Mouse (Mus musculus): ENCODE results near the gene Adap2. TPM values are rescaled to one million over a fixed set of nuclear protein-coding genes. Genes with fewer than 3 reads are reported as not detected.
"Not testable (repeated sequence)": the region's sequence is repeated elsewhere in the genome, so short reads cannot be mapped to it uniquely, and the experiment has no call there.

Gene Adap2
- total RNA-seq, 2 experiments from 2014 or later: 8.8 to 18.4 TPM

- intact Hi-C loops (cut with DNase I): no loop called here
- no peak for DNase-seq
These were observed 2.9 kb downstream of the Adap2 start for GRCm38 (mm10) chr11:80156841-80157240.

DNA sequence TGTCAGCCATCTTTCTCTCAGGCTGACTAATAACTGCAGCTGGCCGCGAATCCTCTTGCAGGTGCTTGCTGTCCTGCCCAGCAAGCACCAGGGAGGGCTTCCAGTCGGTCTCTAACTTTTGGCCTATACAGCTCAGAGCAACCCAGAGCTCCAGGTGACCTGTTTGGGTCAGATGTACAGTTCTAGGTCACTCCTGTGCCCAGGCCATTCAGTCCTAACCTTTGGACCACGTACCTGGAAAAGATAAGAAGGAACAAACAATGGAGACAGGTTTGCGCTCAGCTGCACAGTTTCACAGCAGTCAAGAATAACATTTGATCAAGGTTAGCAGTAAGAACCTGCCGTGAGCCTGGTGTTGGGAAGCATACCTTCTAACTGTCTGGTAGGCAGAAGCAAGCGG, 5.1 kb downstream of the Adap2 start:
- DNase-seq: no peak
- intact Hi-C loops (cut with DNase I): no loop called here

GRCm38 (mm10) chr11:80161041-80161440, 7.1 kb downstream of the Adap2 start:
- intact Hi-C loops (cut with DNase I): no loop called here
- DNase-seq: no peak

DNA sequence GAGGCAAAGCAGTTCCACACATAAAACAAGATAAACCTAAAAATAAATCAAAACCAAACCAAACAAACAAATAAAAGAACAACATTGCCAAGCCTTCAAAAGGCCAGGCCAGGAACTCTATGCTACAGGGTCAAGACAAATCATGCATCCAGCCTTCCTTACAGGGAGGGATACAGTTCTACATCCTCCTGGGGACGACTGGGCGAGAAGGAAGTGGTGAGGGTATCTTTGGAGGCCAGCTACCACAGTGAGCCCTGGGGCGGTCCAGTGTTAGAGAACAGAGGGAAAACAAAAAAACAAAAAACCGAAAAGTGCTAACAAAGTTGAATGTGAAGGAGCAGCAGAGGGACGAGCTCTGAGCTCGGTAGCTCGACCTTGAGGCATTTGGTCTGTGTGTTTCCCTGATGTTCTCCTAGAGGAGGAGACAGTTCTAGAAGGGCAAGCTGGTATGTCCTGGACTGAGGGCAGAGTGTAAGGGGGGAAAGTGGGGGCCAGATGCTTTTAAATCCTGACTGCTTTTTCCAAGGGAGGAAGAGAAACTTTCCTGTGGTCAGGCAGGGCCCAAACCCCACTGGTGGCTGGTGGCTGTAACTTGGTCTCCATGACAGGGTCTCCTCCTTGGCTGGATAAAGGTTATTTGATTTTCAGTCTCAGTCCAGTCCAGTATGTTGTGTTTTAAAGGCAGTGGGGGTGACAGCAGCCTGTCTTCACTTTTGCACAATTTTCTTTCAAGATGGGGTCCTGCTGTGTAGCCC, 9.6 kb downstream of the Adap2 start:
- DNase-seq: no peak
- intact Hi-C loops (cut with DNase I): no loop called here

DNA sequence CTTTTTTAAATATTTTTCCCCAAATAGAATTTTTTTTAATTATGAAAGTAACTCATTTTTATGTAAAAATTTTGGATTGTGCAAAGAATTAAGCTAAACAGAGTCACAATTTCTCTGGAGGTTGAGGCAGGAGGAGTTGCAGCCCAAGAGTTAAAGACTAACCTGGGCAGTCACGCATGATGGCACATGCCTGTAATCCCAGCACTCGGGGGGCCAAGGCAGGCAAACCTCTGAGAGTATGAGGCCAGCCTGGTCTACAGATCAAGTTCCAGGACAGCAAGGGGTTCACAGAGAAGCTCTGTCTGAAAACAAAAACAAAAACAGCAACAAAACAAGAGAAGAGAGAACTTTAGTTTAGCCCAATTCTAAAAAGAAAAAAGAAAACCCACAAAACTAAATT, 10.3 kb downstream of the Adap2 start:
- intact Hi-C loops (cut with DNase I): no loop called here
- no peak for DNase-seq

- intact Hi-C loops (cut with DNase I): no loop called here
- no peak for DNase-seq
These were observed 14.2 kb downstream of the Adap2 start for GRCm38 (mm10) chr11:80168121-80168520.

DNA sequence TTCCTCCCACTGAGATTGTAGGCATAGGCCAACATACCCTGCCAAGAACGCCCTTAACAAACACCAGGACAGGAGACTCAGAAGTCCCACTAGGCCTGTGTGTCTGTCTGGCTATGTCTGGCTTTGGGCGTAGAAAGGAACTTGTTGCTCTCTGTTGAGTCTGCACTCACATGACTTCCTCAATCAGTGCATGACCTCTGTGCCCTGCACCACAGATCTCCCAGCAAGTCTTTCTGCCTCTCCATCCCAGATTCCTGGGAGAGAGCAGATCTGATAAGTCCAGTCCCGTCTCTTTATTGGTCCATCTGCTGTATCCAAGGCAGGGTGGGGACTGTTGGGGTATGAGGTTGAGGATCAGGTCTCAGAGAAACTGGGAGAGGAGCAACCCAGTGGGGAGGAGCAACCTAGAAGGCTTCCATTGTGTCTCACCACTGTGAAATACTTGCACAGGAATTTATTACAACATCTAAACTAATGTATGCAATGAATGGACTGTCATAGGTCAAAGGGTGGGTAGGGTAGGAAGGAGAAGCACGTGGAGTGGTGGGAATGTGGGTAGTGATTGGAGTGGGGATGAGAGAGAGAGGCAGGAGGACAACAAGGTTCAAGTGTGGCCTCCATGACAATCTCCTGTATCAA, 14.8 kb downstream of the Adap2 start:
- intact Hi-C loops (cut with DNase I): no loop called here
- DNase-seq: no peak

- no peak for DNase-seq
- intact Hi-C loops (cut with DNase I): no loop called here
These were observed 15.7 kb downstream of the Adap2 start for GRCm38 (mm10) chr11:80169629-80170028.

- intact Hi-C loops (cut with DNase I): no loop called here
- DNase-seq: no peak
These were observed 16.4 kb downstream of the Adap2 start for GRCm38 (mm10) chr11:80170351-80170750.

DNA sequence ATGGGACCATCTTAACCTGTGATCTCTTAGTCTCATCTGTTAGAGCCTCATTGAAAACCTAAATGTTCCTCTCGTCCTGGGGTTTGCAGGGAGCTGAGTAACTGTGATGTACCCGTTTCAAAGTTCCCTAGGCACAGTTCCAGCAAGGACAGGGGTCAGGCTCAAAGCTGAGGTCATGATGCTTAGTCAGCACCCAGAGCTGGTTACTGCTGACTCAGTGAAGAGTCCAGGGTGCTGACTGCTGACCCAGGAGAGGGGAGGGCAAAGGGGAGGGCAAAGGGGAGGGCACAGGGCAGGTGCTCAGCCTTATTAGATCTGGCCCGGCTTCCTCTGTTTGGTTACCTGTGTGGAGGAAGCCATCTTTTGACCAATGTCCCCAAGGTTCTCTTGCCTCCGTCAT, 18.0 kb downstream of the Adap2 start:
- DNase-seq: no peak
- intact Hi-C loops (cut with DNase I): no loop called here

DNA sequence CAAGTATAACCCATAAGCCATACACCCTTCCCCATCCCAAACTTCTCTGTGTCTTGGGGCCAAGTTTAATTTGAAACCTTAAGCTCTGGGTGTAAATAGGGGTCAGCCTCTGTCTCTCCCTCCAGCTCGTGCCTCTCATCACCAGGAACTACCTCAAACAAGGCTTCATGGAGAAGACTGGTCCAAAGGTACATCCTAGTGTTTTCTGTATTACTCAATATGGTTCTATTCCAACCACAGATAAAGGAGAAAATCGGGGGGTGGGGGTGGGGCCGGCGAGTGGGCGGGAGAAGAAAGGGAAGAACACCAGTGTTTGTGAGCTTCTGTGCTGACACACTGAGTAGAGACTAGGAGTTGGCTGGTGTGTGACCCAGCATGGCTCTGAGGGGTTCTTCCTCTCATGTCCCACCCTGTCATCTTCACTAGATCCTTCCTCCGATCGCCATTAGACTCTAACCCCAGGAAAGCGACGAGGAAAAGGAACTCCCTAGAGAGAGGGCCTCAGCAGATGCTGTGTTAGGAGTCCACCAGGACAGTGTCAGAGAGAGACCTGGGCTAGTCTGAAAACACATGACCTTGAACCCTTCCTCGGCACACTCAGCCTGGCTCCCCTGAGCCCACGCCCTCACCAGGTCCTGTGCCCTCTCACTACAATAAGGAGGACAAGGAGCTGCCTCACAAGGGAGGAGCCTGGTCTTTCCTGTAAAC, 20.2 kb downstream of the Adap2 start:
- intact Hi-C loops (cut with DNase I): no loop called here
- DNase-seq: no peak

DNA sequence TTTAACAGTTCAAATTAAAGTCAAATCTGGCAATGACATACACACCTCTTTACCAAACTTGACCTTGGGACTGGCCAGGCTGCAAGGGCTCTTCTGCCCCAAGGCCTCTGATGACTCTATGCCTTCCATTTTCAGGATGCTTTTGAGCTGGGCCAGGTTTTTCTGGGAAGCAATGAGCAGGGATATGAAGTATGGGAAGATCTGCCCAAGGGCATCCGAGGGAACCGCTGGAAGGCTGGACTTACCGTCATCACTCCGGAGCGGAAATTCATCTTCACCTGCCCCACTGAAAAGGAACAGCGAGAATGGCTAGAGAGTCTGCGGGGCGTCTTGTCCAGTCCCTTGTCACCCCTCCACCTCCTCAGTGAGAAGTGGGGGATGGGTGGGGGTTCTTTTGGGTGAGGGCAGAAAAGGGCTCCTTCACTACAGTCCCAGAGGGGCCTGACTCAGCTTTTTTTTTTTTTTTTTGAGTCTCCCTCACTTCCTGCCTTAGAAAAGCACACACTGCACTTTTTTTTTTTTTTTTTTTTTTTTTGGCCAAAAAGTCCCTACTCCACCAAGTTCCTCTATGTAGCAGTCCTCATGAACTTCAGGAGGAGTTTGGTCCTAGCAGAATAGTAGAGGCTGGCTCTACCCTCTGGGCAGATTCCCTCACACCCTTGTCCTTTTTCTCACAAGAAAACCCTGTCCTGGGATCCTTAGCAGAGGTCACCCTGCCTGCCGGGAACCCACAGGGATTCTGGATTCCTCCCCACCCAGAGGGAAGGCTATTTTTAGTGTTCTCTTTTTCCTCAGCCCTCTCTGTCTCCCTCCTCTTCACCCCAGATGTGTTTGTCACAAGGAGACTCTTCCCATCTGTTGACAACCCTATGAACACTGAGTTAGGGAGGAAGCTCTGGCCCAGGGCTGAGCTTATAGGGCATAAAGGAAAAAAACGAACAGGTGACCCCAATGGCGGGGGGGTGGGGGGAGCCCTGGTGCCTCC, 23.3 kb downstream of the Adap2 start:
- intact Hi-C loops (cut with DNase I): no loop called here
- peak; percentile 46 to 48 for DNase-seq

- DNase-seq: no peak
- intact Hi-C loops (cut with DNase I): no loop called here
These were observed 24.4 kb downstream of the Adap2 start for GRCm38 (mm10) chr11:80178316-80178715.

DNA sequence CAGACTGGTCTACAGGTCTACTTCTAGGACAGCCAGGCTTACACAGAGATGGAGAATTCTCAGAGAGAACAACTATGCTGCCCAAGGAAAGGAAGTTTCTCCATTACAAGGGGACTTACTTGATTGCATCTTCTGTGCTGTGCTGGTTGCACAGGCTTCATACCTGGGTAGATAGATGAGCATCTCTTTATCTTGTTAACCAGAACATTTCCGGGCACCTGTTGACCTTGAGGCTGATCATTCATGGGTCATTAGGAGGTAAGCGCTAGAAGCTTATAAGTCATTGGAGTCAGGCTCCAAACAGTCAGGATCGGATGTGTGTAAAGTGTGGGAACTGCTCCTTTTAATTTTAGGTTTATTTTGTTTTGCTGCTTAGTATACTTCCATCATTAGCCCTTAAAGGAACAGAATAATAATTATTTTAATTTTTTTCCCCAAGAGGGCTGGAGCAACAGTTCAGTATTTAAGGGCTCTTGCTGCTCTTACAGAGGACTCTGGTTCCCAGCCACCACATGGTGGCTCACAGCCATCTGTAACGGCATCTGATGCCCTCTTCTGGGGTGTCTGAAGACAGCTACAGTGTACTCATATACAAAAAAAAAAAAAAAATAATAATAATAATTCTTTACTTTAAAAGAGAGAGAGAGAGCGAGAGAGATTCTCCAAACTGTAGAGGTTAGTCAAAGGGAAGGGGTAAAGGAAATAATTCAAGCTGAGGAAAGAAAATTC, 27.3 kb downstream of the Adap2 start:
- intact Hi-C loops (cut with DNase I): loop anchor here (5.0 kb wide), 1 partner anchor 99 kb away; the partner anchor contains the start of gene Crlf3

DNA sequence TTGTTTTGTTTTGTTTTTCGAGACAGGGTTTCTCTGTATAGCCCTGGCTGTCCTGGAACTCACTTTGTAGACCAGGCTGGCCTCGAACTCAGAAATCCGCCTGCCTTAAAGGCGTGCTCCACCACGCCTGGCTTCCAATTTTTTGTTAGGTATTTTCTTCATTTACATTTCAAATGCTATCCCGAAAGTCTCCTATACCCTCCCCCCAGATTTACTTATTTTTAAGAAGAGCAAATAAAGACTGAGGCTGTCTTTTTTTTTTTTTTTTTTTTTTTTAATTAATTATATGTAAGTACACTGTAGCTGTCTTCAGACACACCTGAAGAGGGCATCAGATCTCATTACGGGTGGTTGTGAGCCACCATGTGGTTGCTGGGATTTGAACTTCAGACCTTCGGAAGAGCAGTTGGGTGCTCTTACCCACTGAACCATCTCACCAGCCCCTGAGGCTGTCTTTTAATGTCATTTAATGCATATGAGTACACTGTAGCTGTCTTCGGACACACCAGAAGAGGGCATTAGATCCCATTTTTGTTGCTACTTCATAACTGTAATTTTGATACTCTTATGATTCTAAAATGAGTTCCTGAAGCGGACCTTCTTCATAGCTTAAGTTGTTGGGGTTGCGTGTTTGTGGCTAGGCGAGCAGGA, 29.3 kb downstream of the Adap2 start:
- intact Hi-C loops (cut with DNase I): loop anchor here (2.0 to 5.0 kb wide), 2 partner anchors 40 to 101 kb away; partner anchors contain the start of genes Crlf3 and Tefm
- DNase-seq: not testable (repeated sequence)

More for the DNA sequence above, 27.3 kb downstream of the Adap2 start:
- DNase-seq: no peak

GRCm38 (mm10) chr11:80183705-80184255, 29.9 kb downstream of the Adap2 start, which contains the start of gene Rnf135:
Gene Rnf135, plus strand, starts transcription at chr11:80183851.
- intact Hi-C loops (cut with DNase I): loop anchor here (2.0 to 5.0 kb wide), 2 partner anchors 41 to 101 kb away; partner anchors contain the start of genes Crlf3 and Tefm
- DNase-seq: peak; percentile 96 to 98

GRCm38 (mm10) chr11:80184531-80185071, 30.7 kb downstream of the Adap2 start:
- DNase-seq: no peak
- intact Hi-C loops (cut with DNase I): loop anchor here (5.0 kb wide), 1 partner anchor 102 kb away; the partner anchor contains the start of gene Crlf3

DNA sequence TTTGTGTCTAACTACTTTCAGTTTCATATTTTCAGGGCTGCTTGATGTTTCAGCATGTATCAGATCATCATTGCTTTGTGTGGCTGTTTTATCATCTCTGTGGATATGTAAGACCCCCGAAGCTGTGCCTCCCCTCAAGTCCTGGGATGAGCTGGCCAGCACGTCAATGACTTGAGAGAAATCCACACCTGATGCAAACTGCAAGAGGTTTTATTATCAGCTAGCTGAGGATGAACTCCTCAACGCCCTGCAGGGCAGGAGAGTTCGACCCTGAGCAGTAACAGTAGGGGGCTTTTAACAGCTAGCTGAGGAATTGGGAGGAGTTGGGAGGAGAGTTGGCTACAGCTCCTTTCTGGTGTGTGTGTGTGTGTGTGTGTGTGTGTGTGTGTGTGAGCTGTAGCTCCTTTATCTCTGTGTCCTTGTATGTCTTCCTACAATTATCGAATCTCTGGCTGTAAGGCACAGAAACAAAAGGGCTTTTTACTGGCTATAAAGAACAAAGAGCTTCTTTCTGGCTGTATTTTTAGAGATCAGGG, 31.6 kb downstream of the Adap2 start:
- intact Hi-C loops (cut with DNase I); DNase-seq: not testable (repeated sequence)
